Mouse (Mus musculus): ENCODE results near the gene Sirt4. TPM values are rescaled to one million over a fixed set of nuclear protein-coding genes. Genes with fewer than 3 reads are reported as not detected.

The Sirt4 gene
- polyA plus RNA-seq, 1 experiment from 2014 or later = 25.0 TPM

Other genes starting within 250 kb of the Sirt4 start
- 114 and 123 TPM in 2 replicates for gene Pop5, start 248.9 kb downstream of the Sirt4 start, polyA plus RNA-seq (2015; fragmentation: Nextera tagmentation; extraction: Ambion mirVana)
- 134 and 142 TPM in 2 replicates for gene Rnf10, start 211.8 kb downstream of the Sirt4 start, polyA plus RNA-seq (2015; fragmentation: Nextera tagmentation; extraction: Ambion mirVana)
- 51.0 and 51.2 TPM in 2 replicates for gene Coq5, start 205.1 kb downstream of the Sirt4 start, polyA plus RNA-seq (2015; fragmentation: Nextera tagmentation; extraction: Ambion mirVana)
- gene Dynll1, start 183.7 kb downstream of the Sirt4 start, polyA plus RNA-seq (2015; fragmentation: Nextera tagmentation; extraction: Ambion mirVana) = 1,617 and 1,807 TPM in 2 replicates
- gene Srsf9, start 157.5 kb downstream of the Sirt4 start, polyA plus RNA-seq (2015; fragmentation: Nextera tagmentation; extraction: Ambion mirVana) = 301 and 315 TPM in 2 replicates
- gene Gatc, start 143.5 kb downstream of the Sirt4 start, polyA plus RNA-seq (2015; fragmentation: Nextera tagmentation; extraction: Ambion mirVana) = 27.9 and 29.2 TPM in 2 replicates
- gene Triap1, start 143.5 kb downstream of the Sirt4 start, polyA plus RNA-seq (2015; fragmentation: Nextera tagmentation; extraction: Ambion mirVana) = 56.2 and 58.2 TPM in 2 replicates
- 981 and 995 TPM in 2 replicates for gene Cox6a1, start 135.7 kb downstream of the Sirt4 start, polyA plus RNA-seq (2015; fragmentation: Nextera tagmentation; extraction: Ambion mirVana)
- gene Msi1, start 55.1 kb downstream of the Sirt4 start, polyA plus RNA-seq (2015; fragmentation: Nextera tagmentation; extraction: Ambion mirVana) = 21.1 and 22.0 TPM in 2 replicates
- 0.61 and 1.2 TPM in 2 replicates for gene Pla2g1b, start 18.5 kb downstream of the Sirt4 start, polyA plus RNA-seq (2015; fragmentation: Nextera tagmentation; extraction: Ambion mirVana)
- 51.7 and 56.1 TPM in 2 replicates for gene Pxn, start 22.0 kb upstream of the Sirt4 start, polyA plus RNA-seq (2015; fragmentation: Nextera tagmentation; extraction: Ambion mirVana)
- gene Rplp0, start 74.7 kb upstream of the Sirt4 start, polyA plus RNA-seq (2015; fragmentation: Nextera tagmentation; extraction: Ambion mirVana) = 1,539 and 1,600 TPM in 2 replicates
- 44.3 and 49.3 TPM in 2 replicates for gene Gcn1l1, start 80.5 kb upstream of the Sirt4 start, polyA plus RNA-seq (2015; fragmentation: Nextera tagmentation; extraction: Ambion mirVana)
- gene Rab35, start 147.2 kb upstream of the Sirt4 start, polyA plus RNA-seq (2015; fragmentation: Nextera tagmentation; extraction: Ambion mirVana) = 16.0 and 16.2 TPM in 2 replicates
- 10.6 and 12.0 TPM in 2 replicates for gene Bicdl1, start 246.9 kb upstream of the Sirt4 start, polyA plus RNA-seq (2015; fragmentation: Nextera tagmentation; extraction: Ambion mirVana)

All from kidney, embryonic 15.5 days (tissue).